Mouse (Mus musculus) olfactory bulb, adult 2 months (tissue): ENCODE data around the gene Vldlr.

Source experiments
- CTCF ChIP-seq: fragments of 200-500 bp; IDR thresholded peaks from 2 replicates; pipeline ENCODE4 v1.5.1; 2012; ENCODE audit warnings: low read depth, mild to moderate bottlenecking, low read length, moderate library complexity; ENCODE audit not compliant: insufficient read depth
- POLR2A ChIP-seq: fragments of 200-500 bp; IDR thresholded peaks from 2 replicates; pipeline ENCODE4 v1.6.1; 2012; ENCODE audit warnings: mild to moderate bottlenecking, low read depth, low read length, moderate library complexity; ENCODE audit not compliant: insufficient read depth

- TF ChIP-seq CTCF (no peak), POLR2A (no peak)
Observed at GRCm38 (mm10) chr19:27223046-27223445, 6.8 kb downstream of the Vldlr start.
